Mouse (Mus musculus): Measurements from ENCODE around the gene Gtpbp8. TPM values are rescaled to one million over a fixed set of nuclear protein-coding genes. Genes with fewer than 3 reads are reported as not detected.

Gtpbp8 gene
- polyA plus RNA-seq (2017; shearing (Covaris generic)), result 10 to 100 TPM; 30.4 to 38.3 TPM

GRCm38 (mm10) chr16:44745866-44746562 is at the start of gene Gtpbp8:
Gtpbp8 (minus strand) TSS chr16:44746363.

GRCm38 (mm10) chr16:44765555-44766319 is 19.6 kb upstream of the Gtpbp8 start, which contains the start of gene Cd200r1:
Cd200r1 (plus strand) TSS chr16:44765736.

GRCm38 (mm10) chr16:44724083-44724787 is 21.9 kb downstream of the Gtpbp8 start, which contains the start of gene Nepro:
Nepro (plus strand) TSS chr16:44724301.

Other genes with a start within 250 kb of the Gtpbp8 start
- 1 to 10 TPM in 1 of 2 experiments, under 1 TPM in 1; 0.18 to 1.3 TPM for gene Boc, start 187.5 kb downstream of the Gtpbp8 start, polyA plus RNA-seq (2017; shearing (Covaris generic))
- gene Nepro, start 22.1 kb downstream of the Gtpbp8 start, polyA plus RNA-seq (2017; shearing (Covaris generic)), result 10 to 100 TPM; 11.1 to 11.6 TPM
- 10 to 100 TPM; 61.2 to 72.9 TPM for gene Cd200r1, start 19.4 kb upstream of the Gtpbp8 start, polyA plus RNA-seq (2017; shearing (Covaris generic))
- gene Cd200r4, start 65.4 kb upstream of the Gtpbp8 start, polyA plus RNA-seq (2017; shearing (Covaris generic)), result 1 to 10 TPM; 5.2 to 7.5 TPM
- gene Cd200r2, start 120.7 kb upstream of the Gtpbp8 start, polyA plus RNA-seq (2017; shearing (Covaris generic)), result 1 to 10 TPM in 1 of 2 experiments, not detected in 1; 1.1 TPM
- gene Cd200r3, start 197.3 kb upstream of the Gtpbp8 start, polyA plus RNA-seq (2017; shearing (Covaris generic)), result 1 to 10 TPM; 1.5 to 4.1 TPM

All from inflammation-experienced regulatory T-cells (primary cell).